ENCODE assay signal across 8 mouse cellular contexts in genomic region chr4:123201186-123202093, GRCm38 (mm10). TPM values are rescaled to one million over a fixed set of nuclear protein-coding genes. Genes with fewer than 3 reads are reported as not detected.
DNase-seq lines count a peak whose midpoint lies in the region; ATAC-seq lines count a peak whose summit lies in the region.

Gene Nt5c1a, plus strand, starts transcription at chr4:123201504.

- H3K27ac ChIP-seq in intestine, embryonic 15.5 days = no peak within 1 kb of the TSS
- no peak within 1 kb of the TSS for H3K27ac ChIP-seq in liver, embryonic 12.5 days
- no peak within 1 kb of the TSS for H3K27ac ChIP-seq in neural tube, embryonic 15.5 days (replicated peaks)

- peak; percentile 23; the same call in 1 of the 2 replicates for ATAC-seq in common myeloid progenitor, adult 5-6 weeks (replicated peaks; ENCODE audit: low read depth, poor library complexity, severe bottlenecking)
- ATAC-seq in granulocyte monocyte progenitor cell, adult 5-6 weeks (replicated peaks; ENCODE audit: poor library complexity, severe bottlenecking) = peak; percentile 45
- peak; percentile 58 for ATAC-seq in intestine, embryonic 15.5 days
- ATAC-seq in liver, embryonic 12.5 days = no peak
- ATAC-seq in neural tube, embryonic 15.5 days (ENCODE audit: low FRiP score) = peak; percentile 53; the same call in 1 of the 2 replicates

- peaks cover 10% of the 10 kb centered on the region for H3K4me1 ChIP-seq in intestine, embryonic 15.5 days (replicated peaks)
- no peaks in the 10 kb centered on the region; the same call in 1 of the 2 replicates for H3K4me1 ChIP-seq in liver, embryonic 12.5 days
- peaks cover 14% of the 10 kb centered on the region for H3K4me1 ChIP-seq in neural tube, embryonic 15.5 days

- H3K4me2 ChIP-seq in intestine, embryonic 15.5 days (replicated peaks) = peak within 1 kb of the TSS; percentile 85
- peak within 1 kb of the TSS; percentile 56 for H3K4me2 ChIP-seq in liver, embryonic 12.5 days
- peak within 1 kb of the TSS; percentile 84 for H3K4me2 ChIP-seq in neural tube, embryonic 15.5 days

- peak within 1 kb of the TSS; percentile 33; the same call in 1 of the 2 replicates for H3K9ac ChIP-seq in intestine, embryonic 15.5 days
- H3K9ac ChIP-seq in liver, embryonic 12.5 days = no peak within 1 kb of the TSS
- H3K9ac ChIP-seq in neural tube, embryonic 15.5 days (replicated peaks) = peak within 1 kb of the TSS; percentile 40

- DNase-seq in ovary, postnatal 36 days (ENCODE audit: low spot score) = peak; percentile 42
- no peak for DNase-seq in ovary, postnatal 14 days (ENCODE audit: low spot score)
- DNase-seq in natural killer cell, adult 2 months (ENCODE audit: low spot score in 2 of 2) = no peak

- H3K4me3 ChIP-seq in intestine, embryonic 15.5 days (replicated peaks) = peak within 1 kb of the TSS; percentile 38
- H3K4me3 ChIP-seq in liver, embryonic 12.5 days = peak within 1 kb of the TSS; percentile 24; the same call in 1 of the 2 replicates
- H3K4me3 ChIP-seq in neural tube, embryonic 15.5 days (replicated peaks) = peak within 1 kb of the TSS; percentile 42

- 2% methylated on average over 58 of the region's 58 CpGs for WGBS in intestine, embryonic 15.5 days
- 4% methylated on average over 57 of the region's 58 CpGs for WGBS in liver, embryonic 12.5 days (ENCODE audit: insufficient replicate concordance)
- under 1% methylated on average over 52 of the region's 58 CpGs for WGBS in neural tube, embryonic 15.5 days

- H3K36me3 ChIP-seq in intestine, embryonic 15.5 days = no peaks in the 10 kb centered on the region
- no peaks in the 10 kb centered on the region for H3K36me3 ChIP-seq in liver, embryonic 12.5 days
- H3K36me3 ChIP-seq in neural tube, embryonic 15.5 days = no peaks in the 10 kb centered on the region

- no peaks in the 10 kb centered on the region for H3K9me3 ChIP-seq in intestine, embryonic 15.5 days
- H3K9me3 ChIP-seq in liver, embryonic 12.5 days (replicated peaks) = no peaks in the 10 kb centered on the region
- H3K9me3 ChIP-seq in neural tube, embryonic 15.5 days (replicated peaks) = no peaks in the 10 kb centered on the region

- peaks cover 28% of the 10 kb centered on the region for H3K27me3 ChIP-seq in intestine, embryonic 15.5 days (replicated peaks)
- peaks cover 91% of the 10 kb centered on the region for H3K27me3 ChIP-seq in liver, embryonic 12.5 days (replicated peaks)
- peaks cover 28% of the 10 kb centered on the region for H3K27me3 ChIP-seq in neural tube, embryonic 15.5 days (replicated peaks)

RNA-seq across cellular contexts. Expression of gene Nt5c1a, which starts in this region (rescaled TPM):
- not detected in 2 replicates for total RNA-seq in common myeloid progenitor, adult 5-6 weeks (2017)
- not detected in 2 replicates for total RNA-seq in granulocyte monocyte progenitor cell, adult 5-6 weeks (2014; fragmentation: Nextera tagmentation)
- not detected in 2 replicates for total RNA-seq in granulocyte monocyte progenitor cell, adult 5-6 weeks (2017)
- not detected in 2 replicates for polyA plus RNA-seq in intestine, embryonic 15.5 days (2015; fragmentation: Nextera tagmentation; extraction: Ambion mirVana)
- not detected in 2 replicates for polyA plus RNA-seq in liver, embryonic 12.5 days (2016; fragmentation: Nextera tagmentation; extraction: Ambion mirVana)
- 0.17 TPM in 1 of 2 replicates, not detected in the other for polyA plus RNA-seq in neural tube, embryonic 15.5 days (2015; fragmentation: Nextera tagmentation; extraction: Ambion mirVana)

Comparison
In these comparisons a context has a peak if more than half of its experiments do, and no peak if none do; other contexts are left out.
1. Peak in ATAC-seq in common myeloid progenitor, adult 5-6 weeks; RNA of the gene not detected or under 1 TPM.
2. Peak in ATAC-seq in granulocyte monocyte progenitor cell, adult 5-6 weeks; RNA of the gene not detected or under 1 TPM.
3. Peak in ATAC-seq, H3K4me3 ChIP-seq, H3K9ac ChIP-seq and H3K4me2 ChIP-seq in intestine, embryonic 15.5 days; RNA of the gene not detected or under 1 TPM.
4. Peak in ATAC-seq, H3K4me3 ChIP-seq, H3K9ac ChIP-seq and H3K4me2 ChIP-seq in neural tube, embryonic 15.5 days; RNA of the gene not detected or under 1 TPM.